Mouse (Mus musculus): ENCODE data around the gene Cpxcr1.

Cpxcr1 gene

GRCm38 (mm10) chrX:116448644-116449043 is at the start of gene Cpxcr1:
Gene Cpxcr1 (plus strand): TSS chrX:116448944.
- DNase-seq: no peak

All from heart, adult 11 months (tissue).